Mouse (Mus musculus): Measurements from ENCODE around the gene Acp7.

The Acp7 gene

DNA sequence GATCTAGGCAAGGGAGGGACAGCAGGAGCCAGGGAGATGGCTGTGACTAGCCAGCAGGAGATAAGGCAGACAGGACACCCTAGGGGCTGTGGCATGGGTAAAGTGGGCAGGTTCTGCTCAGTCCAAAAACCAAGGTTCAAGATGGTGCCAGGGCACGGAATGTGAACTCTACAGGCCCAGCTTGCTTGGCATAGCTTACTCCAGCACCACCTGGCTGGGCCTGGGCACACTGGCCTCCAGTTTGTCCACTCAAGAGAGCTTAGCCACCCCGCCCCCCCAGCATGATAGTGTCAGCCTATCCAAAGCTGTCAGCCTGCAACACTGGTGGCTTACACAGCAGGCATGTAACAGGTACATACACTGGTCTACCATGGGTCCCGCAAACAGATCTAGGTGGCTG is 57.9 kb downstream of the Acp7 start:
- DNase-seq, result no peak

DNA sequence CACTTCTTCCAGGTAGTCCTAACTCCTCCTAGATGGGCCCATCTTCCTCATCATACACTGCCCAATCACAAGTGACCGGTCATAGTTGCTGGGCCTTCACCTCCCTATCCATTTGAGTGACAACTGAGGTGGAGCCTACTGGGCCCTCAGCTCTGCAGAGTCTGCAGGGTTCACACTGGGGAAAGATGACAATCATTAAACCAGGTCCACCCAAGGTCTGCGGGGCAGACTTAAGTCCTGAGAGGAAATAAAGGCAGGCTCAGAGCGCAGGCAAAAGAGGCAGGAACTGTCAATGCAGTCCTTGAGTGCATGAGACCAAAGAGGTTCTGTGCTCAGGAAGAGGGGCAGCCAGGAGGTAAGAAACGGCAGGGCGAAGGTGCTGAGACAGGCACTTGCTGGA is 58.4 kb downstream of the Acp7 start:
- DNase-seq, result no peak

- no peak for DNase-seq
Observed at GRCm38 (mm10) chr7:28570982-28571682, 60.0 kb downstream of the Acp7 start.

GRCm38 (mm10) chr7:28570291-28570981 is 60.7 kb downstream of the Acp7 start:
- peak; percentile 79 for DNase-seq

DNA sequence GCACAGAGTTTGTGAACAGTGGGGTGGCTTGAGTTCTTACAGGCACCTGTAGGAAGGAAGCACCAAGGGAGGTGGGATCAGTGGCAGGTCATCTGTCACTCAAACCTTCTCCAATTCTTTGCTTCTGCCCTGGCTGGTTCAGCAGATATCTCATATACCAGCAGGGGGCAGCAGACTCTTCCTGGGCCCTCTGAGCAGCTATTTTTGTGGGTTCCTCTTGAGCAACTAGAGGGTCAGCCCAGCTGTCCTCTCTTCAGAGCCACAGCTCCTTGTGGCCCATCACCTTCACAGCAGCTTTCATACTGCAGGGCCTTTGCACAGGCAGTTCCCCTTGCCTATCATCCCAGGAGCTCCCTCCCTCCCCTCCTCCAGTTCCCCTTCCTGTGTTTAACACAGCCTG is 62.9 kb downstream of the Acp7 start:
- DNase-seq, result peak; percentile 70

DNA sequence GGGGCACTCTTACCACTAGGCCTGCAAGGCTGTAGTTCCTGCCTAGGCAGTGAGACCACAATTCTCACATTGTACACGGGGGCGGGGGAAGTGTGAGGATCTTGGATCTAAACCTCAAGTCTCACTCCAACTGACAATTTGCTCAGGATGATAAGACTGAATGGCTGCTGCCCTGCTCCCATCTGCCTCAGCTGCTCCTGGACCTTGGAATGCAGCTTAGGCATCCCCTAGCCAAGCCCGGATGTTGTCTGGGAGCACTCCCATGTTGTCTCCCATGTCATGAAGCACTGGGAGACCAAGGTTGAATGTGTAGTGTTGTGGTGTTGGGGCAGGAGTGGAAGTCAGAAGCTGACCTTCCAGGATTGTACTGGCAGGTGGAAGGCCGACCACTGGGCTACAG is 63.6 kb downstream of the Acp7 start:
- no peak for DNase-seq

- DNase-seq, result no peak
Observed at GRCm38 (mm10) chr7:28565407-28565806, 65.7 kb downstream of the Acp7 start.

- peak; percentile 74 for DNase-seq
Observed at GRCm38 (mm10) chr7:28562951-28563350, 68.2 kb downstream of the Acp7 start.

GRCm38 (mm10) chr7:28562371-28562770 is 68.8 kb downstream of the Acp7 start:
- peak; percentile 74 for DNase-seq

GRCm38 (mm10) chr7:28561967-28562366 is 69.2 kb downstream of the Acp7 start:
- peak; percentile 64 for DNase-seq

DNA sequence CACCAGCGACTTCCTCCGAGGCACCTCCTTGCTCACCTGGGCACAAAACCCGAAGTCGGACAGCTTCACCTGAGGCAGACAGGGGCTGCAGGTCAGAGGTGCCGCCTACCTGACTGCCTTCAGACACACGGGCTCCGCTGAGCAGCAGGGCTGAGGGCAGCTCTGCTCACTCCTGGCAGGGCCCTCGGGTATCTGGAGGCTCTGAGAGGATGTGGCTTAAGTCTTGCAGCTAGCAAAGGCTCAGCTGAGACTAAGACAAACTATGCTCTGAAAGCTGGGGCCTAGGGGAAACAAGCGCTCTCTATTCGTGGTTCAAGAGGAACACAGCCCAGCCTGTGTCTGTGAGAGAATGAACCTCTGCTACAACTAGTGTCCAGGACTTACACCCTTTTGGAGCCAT is 70.3 kb downstream of the Acp7 start:
- no peak for DNase-seq

DNA sequence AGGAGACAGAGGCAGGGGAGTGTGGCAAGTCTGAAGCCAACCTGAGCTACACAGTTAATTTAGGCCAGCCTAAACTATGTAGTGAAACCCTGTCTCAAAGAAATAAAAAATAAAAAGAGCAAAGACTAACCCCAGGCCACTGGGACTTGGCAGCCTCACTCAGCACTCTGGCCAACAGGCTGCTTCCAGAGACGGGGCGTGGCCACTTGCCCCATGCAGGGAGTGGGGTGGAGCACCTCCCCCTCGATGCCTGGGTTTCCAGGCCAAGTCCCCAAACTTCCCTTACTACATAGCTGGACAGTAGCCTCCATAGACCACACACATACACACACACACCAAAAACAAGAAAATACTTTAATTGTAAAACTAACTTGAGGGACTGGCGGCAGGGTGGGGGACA is 72.6 kb downstream of the Acp7 start:
- peak; percentile 34 for DNase-seq

GRCm38 (mm10) chr7:28557708-28558107 is 73.4 kb downstream of the Acp7 start:
- peak; percentile 6 for DNase-seq

Data from cerebellum, adult 9-11 months (tissue).